Mouse (Mus musculus): ENCODE measurements at regions not wholly inside any gene's neighbourhood (a gene's known extent, or its start where the extent isn't known, plus 50 kb on each side); places are given as distances from the start of the nearest gene placed in this dataset.

GRCm38 (mm10) chr13:119233869-119234268 lies 194.5 kb upstream of the Paip1 start:
- in situ Hi-C loops (cut with MboI; ENCODE audit: low pct_ligation_motif_present, low pct_unique_long_range_greater_than_20kb, low sequenced_read_pairs) = no loop called here
- no peak overlapping the region for H3K4me3 ChIP-seq (replicated peaks in 1 of 3; ENCODE audit: low read depth in 2 of 3, low read length in 2 of 3, poor library complexity in 1 of 3)
- no peak for DNase-seq (ENCODE audit: extremely low read depth)
- no peak overlapping the region for H3K9ac ChIP-seq (ENCODE audit: insufficient read depth, low read depth)
- TF ChIP-seq MAZ (IDR thresholded peaks at IDR 0.05; ENCODE audit: low read depth, low read length) = no peak
- H3K27ac ChIP-seq (ENCODE audit: insufficient read depth, low read depth) = no peak overlapping the region
- H3K79me2 ChIP-seq (replicated peaks; ENCODE audit: control insufficient read depth, extremely low read depth, insufficient read depth, poor library complexity, severe bottlenecking) = no peaks in the 10 kb centered on the region
- H3K27me3 ChIP-seq (replicated peaks) = no peaks in the 10 kb centered on the region
- H3K4me1 ChIP-seq (ENCODE audit: control insufficient read depth in 1 of 2, insufficient read depth in 2 of 2) = no peaks in the 10 kb centered on the region
- H3K4me2 ChIP-seq (ENCODE audit: insufficient read depth, low read depth, poor library complexity, severe bottlenecking) = no peak overlapping the region
- H3K9me3 ChIP-seq (replicated peaks; ENCODE audit: low read length) = no peaks in the 10 kb centered on the region
- H3K36me3 ChIP-seq (replicated peaks in 1 of 2; ENCODE audit: control insufficient read depth in 1 of 2, insufficient read depth in 1 of 2, low read length in 1 of 2) = no peaks in the 10 kb centered on the region
- dilution Hi-C loops (cut with MboI; ENCODE audit: extremely low pct_ligation_motif_present, extremely low pct_unique_long_range_greater_than_20kb, low sequenced_read_pairs) = no loop called here

GRCm38 (mm10) chr13:119242358-119242757 lies 186.0 kb upstream of the Paip1 start:
- Histone ChIP-seq H3K27me3 (replicated peaks) (no peaks in the 10 kb centered on the region), H3K4me2 (ENCODE audit: insufficient read depth, low read depth, poor library complexity, severe bottlenecking) (no peak overlapping the region), H3K27ac (ENCODE audit: insufficient read depth, low read depth) (no peak overlapping the region), H3K9ac (ENCODE audit: insufficient read depth, low read depth) (no peak overlapping the region), H3K36me3 (replicated peaks in 1 of 2; ENCODE audit: control insufficient read depth in 1 of 2, insufficient read depth in 1 of 2, low read length in 1 of 2) (no peaks in the 10 kb centered on the region), H3K79me2 (replicated peaks; ENCODE audit: control insufficient read depth, extremely low read depth, insufficient read depth, poor library complexity, severe bottlenecking) (no peaks in the 10 kb centered on the region), H3K4me3 (replicated peaks in 1 of 3; ENCODE audit: low read depth in 2 of 3, low read length in 2 of 3, poor library complexity in 1 of 3) (no peak overlapping the region), H3K9me3 (replicated peaks; ENCODE audit: low read length) (no peaks in the 10 kb centered on the region), H3K4me1 (ENCODE audit: control insufficient read depth in 1 of 2, insufficient read depth in 2 of 2) (no peaks in the 10 kb centered on the region)
- no peak for DNase-seq (ENCODE audit: extremely low read depth)
- dilution Hi-C loops (cut with MboI; ENCODE audit: extremely low pct_ligation_motif_present, extremely low pct_unique_long_range_greater_than_20kb, low sequenced_read_pairs) (no loop called here), in situ Hi-C loops (cut with MboI; ENCODE audit: low pct_ligation_motif_present, low pct_unique_long_range_greater_than_20kb, low sequenced_read_pairs) (no loop called here)
- TF ChIP-seq MXI1 (IDR thresholded peaks at IDR 0.05; ENCODE audit: low read depth, low read length) (no peak), MEF2A (IDR thresholded peaks at IDR 0.05; ENCODE audit: borderline replicate concordance, low read depth, low read length) (no peak), RAD21 (IDR thresholded peaks at IDR 0.05; ENCODE audit: low read depth, low read length) (no peak), SIN3A (IDR thresholded peaks at IDR 0.05; ENCODE audit: low read length) (no peak), ZC3H11A (IDR thresholded peaks at IDR 0.05; ENCODE audit: low read depth, low read length) (no peak), NELFE (IDR thresholded peaks at IDR 0.05; ENCODE audit: low read depth, low read length) (no peak), GABPA (IDR thresholded peaks at IDR 0.05; ENCODE audit: insufficient replicate concordance, low read depth, low read length) (no peak), HCFC1 (IDR thresholded peaks at IDR 0.05; ENCODE audit: low read depth, low read length) (no peak), IRF4 (IDR thresholded peaks at IDR 0.05; ENCODE audit: low read depth, low read length) (no peak), SMC3 (IDR thresholded peaks at IDR 0.05; ENCODE audit: low read depth, low read length) (no peak), UBTF (IDR thresholded peaks at IDR 0.05; ENCODE audit: low read depth, low read length) (no peak)

GRCm38 (mm10) chr13:119247101-119247500 lies 181.3 kb upstream of the Paip1 start:
- Histone ChIP-seq H3K27ac (ENCODE audit: insufficient read depth, low read depth) (no peak overlapping the region), H3K27me3 (replicated peaks) (no peaks in the 10 kb centered on the region), H3K4me1 (ENCODE audit: control insufficient read depth in 1 of 2, insufficient read depth in 2 of 2) (no peaks in the 10 kb centered on the region), H3K9me3 (replicated peaks; ENCODE audit: low read length) (no peaks in the 10 kb centered on the region), H3K36me3 (replicated peaks in 1 of 2; ENCODE audit: control insufficient read depth in 1 of 2, insufficient read depth in 1 of 2, low read length in 1 of 2) (no peaks in the 10 kb centered on the region), H3K4me2 (ENCODE audit: insufficient read depth, low read depth, poor library complexity, severe bottlenecking) (no peak overlapping the region), H3K79me2 (replicated peaks; ENCODE audit: control insufficient read depth, extremely low read depth, insufficient read depth, poor library complexity, severe bottlenecking) (no peaks in the 10 kb centered on the region), H3K4me3 (replicated peaks in 1 of 3; ENCODE audit: low read depth in 2 of 3, low read length in 2 of 3, poor library complexity in 1 of 3) (no peak overlapping the region), H3K9ac (ENCODE audit: insufficient read depth, low read depth) (no peak overlapping the region)
- dilution Hi-C loops (cut with MboI; ENCODE audit: extremely low pct_ligation_motif_present, extremely low pct_unique_long_range_greater_than_20kb, low sequenced_read_pairs) = no loop called here
- no peak for DNase-seq (ENCODE audit: extremely low read depth)
- no peak for TF ChIP-seq ELF1 (IDR thresholded peaks at IDR 0.05; ENCODE audit: low read depth, low read length)
- TF ChIP-seq UBTF (IDR thresholded peaks at IDR 0.05; ENCODE audit: low read depth, low read length) = no peak
- no peak for TF ChIP-seq SMC3 (IDR thresholded peaks at IDR 0.05; ENCODE audit: low read depth, low read length)
- TF ChIP-seq KAT2A (IDR thresholded peaks at IDR 0.05; ENCODE audit: insufficient replicate concordance, low read length) = no peak
- TF ChIP-seq MXI1 (IDR thresholded peaks at IDR 0.05; ENCODE audit: low read depth, low read length) = no peak
- no peak for TF ChIP-seq POLR2A (IDR thresholded peaks at IDR 0.05; ENCODE audit: low read depth, low read length)
- TF ChIP-seq TBP (conservative IDR thresholded peaks at IDR 0.05; ENCODE audit: low read depth, low read length) = no peak
- TF ChIP-seq PAX5 (IDR thresholded peaks at IDR 0.05; ENCODE audit: low read length) = no peak
- TF ChIP-seq SIN3A (IDR thresholded peaks at IDR 0.05; ENCODE audit: low read length) = no peak
- no peak for TF ChIP-seq USF2 (conservative IDR thresholded peaks at IDR 0.05; ENCODE audit: low read depth, low read length)
- no peak for TF ChIP-seq MAX (IDR thresholded peaks at IDR 0.05; ENCODE audit: low read length)
- no peak for TF ChIP-seq MYC (IDR thresholded peaks at IDR 0.05; ENCODE audit: low read depth, low read length)
- no peak for TF ChIP-seq MAFK (IDR thresholded peaks at IDR 0.05; ENCODE audit: insufficient replicate concordance, low read length)
- no peak for TF ChIP-seq BHLHE40 (IDR thresholded peaks at IDR 0.05; ENCODE audit: low read depth, low read length)
- no peak for TF ChIP-seq POLR2AphosphoS2 (IDR thresholded peaks at IDR 0.05; ENCODE audit: low read depth, low read length)
- TF ChIP-seq HCFC1 (IDR thresholded peaks at IDR 0.05; ENCODE audit: low read depth, low read length) = no peak
- no peak for TF ChIP-seq JUN (IDR thresholded peaks at IDR 0.05; ENCODE audit: insufficient read depth, low read depth, low read length)
- TF ChIP-seq MEF2A (IDR thresholded peaks at IDR 0.05; ENCODE audit: borderline replicate concordance, low read depth, low read length) = no peak
- in situ Hi-C loops (cut with MboI; ENCODE audit: low pct_ligation_motif_present, low pct_unique_long_range_greater_than_20kb, low sequenced_read_pairs) = no loop called here
